Mouse (Mus musculus) G1E (cell line): ENCODE results near the gene Dok5. TPM values are rescaled to one million over a fixed set of nuclear protein-coding genes. Genes with fewer than 3 reads are reported as not detected.

Source experiments
- ATAC-seq: 2 replicates; pipeline ENCODE4 v1.8.0; 2016; ENCODE audit warnings: mild to moderate bottlenecking; ENCODE audit not compliant: insufficient number of reproducible peaks, poor library complexity, low FRiP score, severe bottlenecking; ENCODE audit errors: extremely low read depth
- DNase-seq: peaks from one replicate; pipeline ENCODE4 v3.0.0; 2012; ENCODE audit warnings: low spot score
- H3K27me3 ChIP-seq: 2 replicates; pipeline ENCODE4 v1.6.1; 2012; ENCODE audit warnings: mild to moderate bottlenecking, low read length, inconsistent platforms; ENCODE audit not compliant: insufficient read depth
- H3K36me3 ChIP-seq: replicated peaks from 2 replicates; pipeline ENCODE3; 2012; ENCODE audit warnings: mild to moderate bottlenecking, inconsistent platforms
- H3K4me1 ChIP-seq: 2 replicates; pipeline ENCODE4 v1.6.1; 2012; ENCODE audit warnings: low read depth, low read length, inconsistent platforms, mixed read lengths; ENCODE audit not compliant: insufficient read depth
- H3K4me3 ChIP-seq: 2 replicates; pipeline ENCODE4 v1.5.1; 2012; ENCODE audit warnings: low read depth, mild to moderate bottlenecking, inconsistent platforms, low read length, moderate library complexity, mixed read lengths
- H3K9me3 ChIP-seq: replicated peaks from 2 replicates; pipeline ENCODE4 v1.6.1; 2012; ENCODE audit warnings: inconsistent platforms
- CTCF ChIP-seq: IDR thresholded peaks from 2 replicates; pipeline ENCODE4 v1.5.1; 2012; ENCODE audit warnings: low read depth, low read length, inconsistent platforms, mixed read lengths
- GATA1 ChIP-seq: IDR thresholded peaks from 2 replicates; pipeline ENCODE4 v1.6.1; 2012; ENCODE audit warnings: borderline replicate concordance, low read length, inconsistent platforms, mixed read lengths
- GATA2 ChIP-seq: IDR thresholded peaks from 2 replicates; pipeline ENCODE4 v1.6.1; 2012; ENCODE audit warnings: low read depth, low read length, inconsistent platforms, borderline replicate concordance
- POLR2AphosphoS5 ChIP-seq: IDR thresholded peaks from 2 replicates; pipeline ENCODE4 v1.6.1; 2012; ENCODE audit warnings: low read depth, low read length, inconsistent platforms; ENCODE audit not compliant: insufficient replicate concordance
- TAL1 ChIP-seq: conservative IDR thresholded peaks from 2 replicates; pipeline ENCODE4 v1.6.1; 2012; ENCODE audit warnings: low read depth, low read length, inconsistent platforms, mixed read lengths
- polyA plus RNA-seq: library from polyadenylated mRNA; stranded (reverse); fragments of >175 nt; gene quantifications from 2 replicates; pipeline ENCODE4 v1.2.3, GENCODE M21; 2012
- total RNA-seq, 2 experiments: library from RNA; stranded (forward) in 1 of 2; stranded (reverse) in 1 of 2; fragments of 200-1000 nt in 1 of 2; fragments of >200 nt in 1 of 2; fragmentation: Nextera tagmentation in 1 of 2; gene quantifications; 2 replicates each; pipeline ENCODE4 v1.2.3; 2014 to 2017

The Dok5 gene
- total and polyA plus RNA-seq, 3 experiments = 0.11 TPM; not detected in 2

DNA sequence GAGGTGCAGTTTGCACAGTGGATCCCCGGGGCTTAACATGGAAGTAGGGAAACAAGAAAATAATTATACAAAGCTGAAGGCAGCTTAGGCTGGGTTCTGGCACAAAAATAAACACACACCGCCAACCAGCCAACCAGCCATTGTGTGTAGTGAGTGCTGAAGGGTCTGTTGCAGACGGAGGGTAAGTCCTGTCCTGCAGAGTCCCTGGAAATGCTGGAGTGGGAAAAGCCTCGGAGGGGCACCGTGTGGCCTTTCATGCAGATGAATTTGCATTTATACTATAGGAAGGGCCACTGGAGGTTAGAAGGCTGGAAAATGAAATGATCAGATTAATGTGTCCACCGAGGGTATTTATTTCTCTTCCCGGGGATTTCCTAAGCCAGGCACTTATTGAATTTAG is 97.2 kb downstream of the Dok5 start:
- Histone ChIP-seq H3K4me3 (no peak overlapping the region), H3K27me3 (no peaks in the 10 kb centered on the region), H3K36me3 (no peaks in the 10 kb centered on the region), H3K9me3 (peaks cover 79% of the 10 kb centered on the region), H3K4me1 (no peaks in the 10 kb centered on the region)
- no peak for DNase-seq
- TF ChIP-seq GATA1 = no peak
- TF ChIP-seq POLR2AphosphoS5 = no peak
- TF ChIP-seq TAL1 = no peak
- TF ChIP-seq CTCF = no peak
- no peak for TF ChIP-seq GATA2
- ATAC-seq = no peak

DNA sequence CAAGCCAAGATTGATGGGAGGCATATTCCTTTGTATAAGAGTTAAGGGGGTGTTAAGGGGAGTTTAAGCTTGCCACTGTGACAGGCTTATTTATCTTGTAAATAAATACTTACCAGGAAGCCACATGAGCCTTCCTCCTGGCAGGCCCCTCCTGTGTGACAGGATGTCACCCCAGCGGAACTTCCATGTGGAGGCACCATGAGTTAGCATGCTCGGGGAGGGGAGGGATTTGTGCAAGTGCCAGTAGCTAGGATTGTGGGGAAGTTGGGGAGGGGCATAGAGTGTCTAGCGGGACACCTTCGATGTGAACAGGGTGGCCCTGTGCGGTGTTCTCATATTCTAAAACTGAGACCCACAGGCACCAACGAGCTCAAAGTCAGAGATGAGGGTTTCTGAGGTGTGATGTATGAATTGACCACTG is 97.6 kb downstream of the Dok5 start:
- TF ChIP-seq POLR2AphosphoS5 (no peak), CTCF (no peak), GATA2 (no peak), GATA1 (no peak), TAL1 (no peak)
- Histone ChIP-seq H3K36me3 (no peaks in the 10 kb centered on the region), H3K4me3 (no peak overlapping the region), H3K27me3 (no peaks in the 10 kb centered on the region), H3K9me3 (peaks cover 77% of the 10 kb centered on the region), H3K4me1 (no peaks in the 10 kb centered on the region)
- ATAC-seq (no peak), DNase-seq (no peak)

DNA sequence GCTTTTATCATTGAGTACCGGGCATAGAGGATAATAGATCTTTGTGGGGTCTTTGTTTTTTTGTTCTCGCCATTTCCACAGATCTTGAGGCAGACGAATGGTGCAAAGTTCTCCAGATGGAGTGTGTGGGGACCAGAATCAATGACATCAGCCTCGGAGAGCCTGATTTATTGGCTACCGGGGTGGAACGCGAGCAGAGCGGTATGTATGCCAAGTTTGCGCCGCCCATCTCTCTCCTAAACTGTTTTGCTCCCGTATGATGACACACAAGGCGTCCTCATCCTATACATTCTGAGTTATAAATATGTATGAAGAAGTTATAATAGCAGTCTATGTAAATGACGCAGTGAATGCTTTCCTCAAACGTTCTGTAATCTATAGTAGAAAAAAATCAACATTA is 98.4 kb downstream of the Dok5 start:
- no peak for DNase-seq
- no peaks in the 10 kb centered on the region for H3K27me3 ChIP-seq
- no peaks in the 10 kb centered on the region for H3K36me3 ChIP-seq
- no peak for ATAC-seq
- H3K4me1 ChIP-seq = no peaks in the 10 kb centered on the region
- no peak overlapping the region for H3K4me3 ChIP-seq
- TF ChIP-seq TAL1 (no peak), POLR2AphosphoS5 (no peak), GATA1 (no peak), CTCF (no peak), GATA2 (no peak)
- peaks cover 79% of the 10 kb centered on the region for H3K9me3 ChIP-seq

DNA sequence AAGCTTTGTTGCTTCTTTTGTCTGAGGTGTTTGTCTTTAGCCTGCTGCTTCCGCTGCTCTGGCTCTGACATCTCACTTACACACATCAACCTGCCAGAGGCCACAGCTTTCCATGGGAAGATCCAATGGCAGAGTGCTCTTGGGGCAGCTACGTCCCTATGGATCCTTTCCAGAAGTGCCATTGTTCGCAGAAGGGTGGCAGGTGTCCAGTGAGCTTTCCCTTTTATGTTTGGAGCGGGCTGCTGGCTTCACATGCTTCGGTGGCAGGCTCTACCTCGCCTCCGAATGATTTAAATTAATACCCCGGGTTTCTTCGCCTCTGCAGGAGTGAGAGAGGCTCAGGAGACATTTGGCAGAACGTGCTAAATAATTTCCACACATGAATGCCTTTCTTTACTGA is 105.3 kb downstream of the Dok5 start:
- ATAC-seq (no peak), DNase-seq (no peak)
- no peak overlapping the region for H3K4me3 ChIP-seq

DNA sequence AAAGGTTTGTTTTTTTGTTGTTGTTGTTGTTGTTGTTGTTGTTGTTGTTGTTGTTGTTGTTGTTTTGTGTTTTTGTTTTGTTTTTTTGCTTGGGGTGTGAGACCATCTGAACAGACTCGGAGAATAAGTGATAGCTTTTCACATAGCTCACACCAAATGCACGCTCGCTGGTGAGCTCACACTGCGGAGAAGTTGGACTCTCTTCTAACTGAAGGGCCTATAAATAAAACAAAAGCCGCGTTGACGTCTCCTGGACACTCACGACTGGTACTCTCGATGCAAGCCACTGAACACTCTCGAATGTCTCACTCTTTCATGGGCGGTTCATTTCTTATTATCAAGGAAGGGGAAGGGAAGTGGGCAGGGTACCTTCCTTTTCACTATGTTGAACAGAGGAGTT is 105.8 kb downstream of the Dok5 start:
- ATAC-seq (no peak), DNase-seq (no peak)
- H3K36me3 ChIP-seq = no peaks in the 10 kb centered on the region
- no peaks in the 10 kb centered on the region for H3K4me1 ChIP-seq
- H3K4me3 ChIP-seq = no peak overlapping the region
- H3K27me3 ChIP-seq = no peaks in the 10 kb centered on the region
- no peak for TF ChIP-seq TAL1
- no peak for TF ChIP-seq POLR2AphosphoS5
- TF ChIP-seq GATA2 = no peak
- no peak for TF ChIP-seq CTCF
- peaks cover 80% of the 10 kb centered on the region for H3K9me3 ChIP-seq

More for the DNA sequence above, 105.3 kb downstream of the Dok5 start:
- Histone ChIP-seq H3K27me3 (no peaks in the 10 kb centered on the region), H3K9me3 (peaks cover 78% of the 10 kb centered on the region), H3K4me1 (no peaks in the 10 kb centered on the region), H3K36me3 (no peaks in the 10 kb centered on the region)
- TF ChIP-seq CTCF = no peak
- no peak for TF ChIP-seq GATA2
- no peak for TF ChIP-seq TAL1
- TF ChIP-seq GATA1 = no peak
- TF ChIP-seq POLR2AphosphoS5 = no peak

DNA sequence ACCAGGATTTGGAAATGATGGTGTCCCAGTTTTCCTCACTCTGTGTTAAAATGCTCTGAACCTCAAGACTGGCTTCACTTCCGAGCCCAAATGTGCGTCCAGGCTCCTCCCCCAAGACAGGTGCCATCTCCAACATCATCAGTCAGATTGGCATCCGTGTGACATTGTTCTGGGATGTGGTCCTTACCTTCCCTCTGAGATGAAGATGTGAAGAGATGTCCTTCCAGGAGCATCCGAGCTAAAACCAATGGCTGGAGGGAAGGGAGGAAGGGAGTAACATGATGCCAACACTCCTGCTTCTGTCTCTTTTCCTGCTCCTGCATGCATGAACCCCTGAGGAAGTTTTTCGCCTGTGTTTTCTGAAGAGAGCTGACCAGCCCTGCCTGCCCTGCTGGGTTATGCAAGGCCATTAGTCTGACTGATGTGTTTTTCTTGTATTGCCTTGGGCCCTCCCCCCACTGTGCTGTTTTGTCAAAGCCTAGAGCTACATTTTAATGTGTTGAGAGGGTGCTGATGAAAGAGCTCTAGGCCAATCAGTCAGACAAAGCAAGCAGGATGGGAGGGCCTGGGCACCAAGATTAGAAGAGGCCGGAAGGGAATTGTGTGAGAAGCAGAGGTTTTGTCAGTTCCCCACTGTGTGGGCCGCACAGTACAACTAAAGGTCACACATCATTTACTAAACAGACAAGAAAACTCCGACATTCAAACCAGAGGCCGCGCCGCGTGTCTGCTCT is 106.4 kb downstream of the Dok5 start:
- no peaks in the 10 kb centered on the region for H3K4me1 ChIP-seq
- H3K4me3 ChIP-seq = no peak overlapping the region
- TF ChIP-seq CTCF = no peak
- no peak for TF ChIP-seq GATA1
- no peak for TF ChIP-seq POLR2AphosphoS5
- TF ChIP-seq TAL1 = no peak
- TF ChIP-seq GATA2 = no peak
- DNase-seq (no peak), ATAC-seq (no peak)
- H3K36me3 ChIP-seq = no peaks in the 10 kb centered on the region
- no peaks in the 10 kb centered on the region for H3K27me3 ChIP-seq
- peaks cover 78% of the 10 kb centered on the region for H3K9me3 ChIP-seq
